Mouse (Mus musculus): ENCODE results near the gene Bmp2k.

GRCm38 (mm10) chr5:96965503-96965902 is 32.0 kb upstream of the Bmp2k start:
- no peak for TF ChIP-seq CTCF (IDR thresholded peaks at IDR 0.05; ENCODE audit: control insufficient read depth, insufficient read depth, insufficient replicate concordance, low read depth, low read length)
- TF ChIP-seq POLR2A (IDR thresholded peaks at IDR 0.05; ENCODE audit: control insufficient read depth, low read depth, low read length) = no peak
